In genomic region chr8:71631897-71632296, GRCm38 (mm10) we compare ENCODE assay signal across 14 mouse cellular contexts.
"Had no signal": no experiment of that assay in that cellular context is flagged by ENCODE, and none has a peak within 500 bp of the region (broad histone marks: within the 10 kb centered on the region; RNA-seq: fewer than 3 reads in every experiment).

No protein-coding gene starts in this region.

- H3K4me3 ChIP-seq: left cerebral cortex, adult 2 months; limb, embryonic 10.5 days; liver, embryonic 13.5 days; lung, embryonic 15.5 days; neural tube, embryonic 13.5 days had no signal

- ATAC-seq: liver, postnatal 0 days had no signal

- H3K9ac ChIP-seq: liver, embryonic 13.5 days; liver, postnatal 0 days; lung, embryonic 15.5 days; neural tube, embryonic 13.5 days had no signal

- H3K27ac ChIP-seq: left cerebral cortex, adult 2 months; limb, embryonic 10.5 days; liver, embryonic 13.5 days; lung, embryonic 15.5 days; midbrain, embryonic 10.5 days; neural tube, embryonic 13.5 days had no signal

- H3K9me3 ChIP-seq: liver, embryonic 13.5 days; lung, embryonic 15.5 days had no signal

- H3K36me3 ChIP-seq: limb, embryonic 10.5 days; liver, embryonic 13.5 days; lung, embryonic 15.5 days; midbrain, embryonic 10.5 days had no signal

- DNase-seq: kidney, adult 18-20 months; kidney, postnatal 14 days; liver, embryonic 13.5 days; liver, postnatal 0 days; midbrain, embryonic 14.5 days; retina, postnatal 1 day; right cerebral cortex, postnatal 4 days; spleen, adult 18-20 months; thymus, adult 18-20 months had no signal

- H3K4me2 ChIP-seq: liver, embryonic 13.5 days; lung, embryonic 15.5 days; neural tube, embryonic 13.5 days had no signal
